Mouse (Mus musculus): ENCODE measurements around the gene Wt1. TPM values are rescaled to one million over a fixed set of nuclear protein-coding genes. Genes with fewer than 3 reads are reported as not detected.

Wt1 gene
- total and polyA plus RNA-seq, 3 experiments, result 4.2 to 6.5 (median 5.7) TPM

- 19% methylated on average over 7 of the region's 7 CpGs for WGBS
- Histone ChIP-seq H3K36me3 (ENCODE audit: control insufficient read depth, insufficient read depth, low read length) (peaks cover 4% of the 10 kb centered on the region), H3K79me2 (replicated peaks; ENCODE audit: control insufficient read depth, insufficient read depth, low read length) (no peaks in the 10 kb centered on the region), H3K9ac (ENCODE audit: low read depth, low read length) (no peak overlapping the region), H3K27ac (peak overlapping the region; percentile 17; the same call in 1 of the 2 replicates), H3K27me3 (ENCODE audit: control insufficient read depth, insufficient read depth, low read length) (no peaks in the 10 kb centered on the region), H3K4me1 (ENCODE audit: control insufficient read depth, insufficient read depth, low read length) (peaks cover 3% of the 10 kb centered on the region), H3K4me3 (no peak overlapping the region)
- intact Hi-C loops (cut with DNase I), result no loop called here
- TF ChIP-seq EP300 (IDR thresholded peaks at IDR 0.05; ENCODE audit: insufficient read depth, low read depth, low read length), result no peak
- TF ChIP-seq POLR2A (IDR thresholded peaks at IDR 0.05; ENCODE audit: insufficient read depth, low read depth, low read length), result no peak
- no peak for TF ChIP-seq CTCF (IDR thresholded peaks at IDR 0.05)
- DNase-seq, result no peak
These were observed 13.1 kb downstream of the Wt1 start for GRCm38 (mm10) chr2:105139471-105139870.

- TF ChIP-seq EP300 (IDR thresholded peaks at IDR 0.05; ENCODE audit: insufficient read depth, low read depth, low read length), result no peak
- no peak for TF ChIP-seq POLR2A (IDR thresholded peaks at IDR 0.05; ENCODE audit: insufficient read depth, low read depth, low read length)
- no peak for TF ChIP-seq CTCF (IDR thresholded peaks at IDR 0.05)
- Histone ChIP-seq H3K4me3 (no peak overlapping the region), H3K27ac (no peak overlapping the region), H3K27me3 (ENCODE audit: control insufficient read depth, insufficient read depth, low read length) (no peaks in the 10 kb centered on the region), H3K79me2 (replicated peaks; ENCODE audit: control insufficient read depth, insufficient read depth, low read length) (no peaks in the 10 kb centered on the region), H3K9ac (ENCODE audit: low read depth, low read length) (no peak overlapping the region), H3K4me1 (ENCODE audit: control insufficient read depth, insufficient read depth, low read length) (peaks cover 3% of the 10 kb centered on the region), H3K36me3 (ENCODE audit: control insufficient read depth, insufficient read depth, low read length) (peaks cover 4% of the 10 kb centered on the region)
- intact Hi-C loops (cut with DNase I), result no loop called here
- 53% methylated on average over 7 of the region's 7 CpGs for WGBS
- no peak for DNase-seq
These were observed 15.0 kb downstream of the Wt1 start for GRCm38 (mm10) chr2:105141371-105141770.

- no peak overlapping the region for H3K9ac ChIP-seq (ENCODE audit: low read depth, low read length)
- intact Hi-C loops (cut with DNase I), result no loop called here
- no peak overlapping the region for H3K4me3 ChIP-seq
- H3K79me2 ChIP-seq (replicated peaks; ENCODE audit: control insufficient read depth, insufficient read depth, low read length), result no peaks in the 10 kb centered on the region
- no peak overlapping the region for H3K27ac ChIP-seq
- peaks cover 4% of the 10 kb centered on the region for H3K36me3 ChIP-seq (ENCODE audit: control insufficient read depth, insufficient read depth, low read length)
- peaks cover 3% of the 10 kb centered on the region for H3K4me1 ChIP-seq (ENCODE audit: control insufficient read depth, insufficient read depth, low read length)
- no peak for TF ChIP-seq EP300 (IDR thresholded peaks at IDR 0.05; ENCODE audit: insufficient read depth, low read depth, low read length)
- TF ChIP-seq POLR2A (IDR thresholded peaks at IDR 0.05; ENCODE audit: insufficient read depth, low read depth, low read length), result no peak
- TF ChIP-seq CTCF (IDR thresholded peaks at IDR 0.05), result no peak
- no peak for DNase-seq
- no peaks in the 10 kb centered on the region for H3K27me3 ChIP-seq (ENCODE audit: control insufficient read depth, insufficient read depth, low read length)
- WGBS, result 96% methylated on average over 14 of the region's 14 CpGs
These were observed 17.4 kb downstream of the Wt1 start for GRCm38 (mm10) chr2:105143731-105144130.

- H3K27me3 ChIP-seq (ENCODE audit: control insufficient read depth, insufficient read depth, low read length), result no peaks in the 10 kb centered on the region
- WGBS, result 94% methylated on average over 5 of the region's 5 CpGs
- no peak for DNase-seq
- H3K9ac ChIP-seq (ENCODE audit: low read depth, low read length), result no peak overlapping the region
- TF ChIP-seq EP300 (IDR thresholded peaks at IDR 0.05; ENCODE audit: insufficient read depth, low read depth, low read length) (no peak), CTCF (IDR thresholded peaks at IDR 0.05) (no peak), POLR2A (IDR thresholded peaks at IDR 0.05; ENCODE audit: insufficient read depth, low read depth, low read length) (no peak)
- H3K79me2 ChIP-seq (replicated peaks; ENCODE audit: control insufficient read depth, insufficient read depth, low read length), result no peaks in the 10 kb centered on the region
- intact Hi-C loops (cut with DNase I), result no loop called here
- H3K4me1 ChIP-seq (ENCODE audit: control insufficient read depth, insufficient read depth, low read length), result no peaks in the 10 kb centered on the region; the same call in 1 of the 2 replicates
- no peaks in the 10 kb centered on the region for H3K36me3 ChIP-seq (ENCODE audit: control insufficient read depth, insufficient read depth, low read length)
- no peak overlapping the region for H3K4me3 ChIP-seq
- H3K27ac ChIP-seq, result no peak overlapping the region
These were observed 25.2 kb downstream of the Wt1 start for GRCm38 (mm10) chr2:105151544-105151943.

GRCm38 (mm10) chr2:105153046-105153445, 26.7 kb downstream of the Wt1 start:
- Histone ChIP-seq H3K4me3 (no peak overlapping the region), H3K4me1 (ENCODE audit: control insufficient read depth, insufficient read depth, low read length) (no peaks in the 10 kb centered on the region), H3K27ac (no peak overlapping the region), H3K27me3 (ENCODE audit: control insufficient read depth, insufficient read depth, low read length) (no peaks in the 10 kb centered on the region), H3K79me2 (replicated peaks; ENCODE audit: control insufficient read depth, insufficient read depth, low read length) (no peaks in the 10 kb centered on the region), H3K9ac (ENCODE audit: low read depth, low read length) (no peak overlapping the region), H3K36me3 (ENCODE audit: control insufficient read depth, insufficient read depth, low read length) (no peaks in the 10 kb centered on the region)
- WGBS, result 91% methylated on average over 1 of the region's 1 CpGs
- intact Hi-C loops (cut with DNase I), result no loop called here
- TF ChIP-seq EP300 (IDR thresholded peaks at IDR 0.05; ENCODE audit: insufficient read depth, low read depth, low read length) (no peak), CTCF (IDR thresholded peaks at IDR 0.05) (no peak), POLR2A (IDR thresholded peaks at IDR 0.05; ENCODE audit: insufficient read depth, low read depth, low read length) (no peak)
- DNase-seq, result no peak

- Histone ChIP-seq H3K27ac (no peak overlapping the region), H3K36me3 (ENCODE audit: control insufficient read depth, insufficient read depth, low read length) (no peaks in the 10 kb centered on the region), H3K4me3 (no peak overlapping the region), H3K79me2 (replicated peaks; ENCODE audit: control insufficient read depth, insufficient read depth, low read length) (no peaks in the 10 kb centered on the region), H3K27me3 (ENCODE audit: control insufficient read depth, insufficient read depth, low read length) (no peaks in the 10 kb centered on the region), H3K9ac (ENCODE audit: low read depth, low read length) (no peak overlapping the region), H3K4me1 (ENCODE audit: control insufficient read depth, insufficient read depth, low read length) (no peaks in the 10 kb centered on the region)
- 55% methylated on average over 2 of the region's 2 CpGs for WGBS
- no peak for DNase-seq
- TF ChIP-seq CTCF (IDR thresholded peaks at IDR 0.05) (no peak), POLR2A (IDR thresholded peaks at IDR 0.05; ENCODE audit: insufficient read depth, low read depth, low read length) (no peak), EP300 (IDR thresholded peaks at IDR 0.05; ENCODE audit: insufficient read depth, low read depth, low read length) (no peak)
- intact Hi-C loops (cut with DNase I), result no loop called here
These were observed 34.6 kb downstream of the Wt1 start for GRCm38 (mm10) chr2:105160949-105161348.
